Mouse (Mus musculus): ENCODE results near the gene Bud31. TPM values are rescaled to one million over a fixed set of nuclear protein-coding genes. Genes with fewer than 3 reads are reported as not detected.
A peak's percentile ranks its signal among the peaks of the same experiment; 100 is the strongest.
"Not testable (repeated sequence)": the region's sequence is repeated elsewhere in the genome, so short reads cannot be mapped to it uniquely, and the experiment has no call there.

The Bud31 gene
- total RNA-seq, 2 experiments from 2014 or later: 106 to 113 TPM

DNA sequence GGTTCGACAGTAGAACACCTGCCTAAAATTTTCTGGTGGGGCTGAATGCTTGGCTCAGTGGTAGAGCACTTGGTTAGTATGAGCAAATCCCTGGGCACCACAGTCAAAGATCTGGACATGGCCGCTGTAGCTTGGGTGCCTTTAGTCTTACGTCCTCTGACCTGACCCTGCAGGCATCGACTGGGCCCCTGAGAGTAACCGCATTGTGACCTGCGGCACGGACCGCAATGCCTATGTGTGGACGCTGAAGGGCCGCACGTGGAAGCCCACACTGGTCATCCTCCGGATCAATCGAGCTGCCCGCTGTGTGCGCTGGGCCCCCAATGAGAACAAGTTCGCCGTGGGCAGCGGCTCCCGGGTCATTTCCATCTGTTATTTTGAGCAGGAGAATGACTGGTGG lies 16.8 kb upstream of the Bud31 start:
- DNase-seq (ENCODE audit: low spot score in 2 of 2): no peak

- no peak for DNase-seq (ENCODE audit: low spot score in 2 of 2)
Measured at GRCm38 (mm10) chr5:145126580-145126979, 13.6 kb upstream of the Bud31 start.

- no peak for DNase-seq (ENCODE audit: low spot score in 2 of 2)
Measured at GRCm38 (mm10) chr5:145129124-145129523, 11.0 kb upstream of the Bud31 start.

GRCm38 (mm10) chr5:145129773-145130172 lies 10.4 kb upstream of the Bud31 start:
- DNase-seq (ENCODE audit: low spot score in 2 of 2): not testable (repeated sequence)

- DNase-seq (ENCODE audit: low spot score in 2 of 2): no peak
Measured at GRCm38 (mm10) chr5:145130191-145130590, 10.0 kb upstream of the Bud31 start.

- DNase-seq (ENCODE audit: low spot score in 2 of 2): no peak
Measured at GRCm38 (mm10) chr5:145130995-145131394, 9.2 kb upstream of the Bud31 start.

GRCm38 (mm10) chr5:145133275-145133674 lies 6.9 kb upstream of the Bud31 start:
- not testable (repeated sequence) for DNase-seq (ENCODE audit: low spot score in 2 of 2)

- DNase-seq (ENCODE audit: low spot score in 2 of 2): no peak
Measured at GRCm38 (mm10) chr5:145138836-145139235, 1.3 kb upstream of the Bud31 start.

DNA sequence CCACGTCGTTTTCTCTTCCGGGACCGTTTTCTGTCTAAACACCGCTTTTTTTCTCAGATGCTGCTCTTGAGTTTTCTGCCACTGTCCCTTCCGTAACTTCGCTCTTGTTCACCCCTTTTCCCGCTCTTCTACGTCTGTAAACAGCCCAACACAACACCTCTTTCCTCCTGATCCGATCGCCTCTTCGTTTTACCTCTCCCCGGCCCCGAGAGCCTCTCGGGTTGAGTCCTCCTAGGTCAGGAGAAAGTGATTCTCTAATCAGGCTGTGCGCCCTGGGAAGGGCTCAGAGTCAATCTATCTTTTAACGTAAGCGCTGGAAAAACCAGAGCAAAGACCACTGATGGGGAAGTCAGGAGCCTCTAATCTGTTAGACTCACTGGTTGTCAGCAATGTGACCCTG lies 449 bp downstream of the Bud31 start:
- no peak for DNase-seq (ENCODE audit: low spot score in 2 of 2)

- no peak for DNase-seq (ENCODE audit: low spot score in 2 of 2)
Measured at GRCm38 (mm10) chr5:145147748-145148147, 7.6 kb downstream of the Bud31 start.

- no peak for DNase-seq (ENCODE audit: low spot score in 2 of 2)
Measured at GRCm38 (mm10) chr5:145149294-145149693, 9.1 kb downstream of the Bud31 start.

DNA sequence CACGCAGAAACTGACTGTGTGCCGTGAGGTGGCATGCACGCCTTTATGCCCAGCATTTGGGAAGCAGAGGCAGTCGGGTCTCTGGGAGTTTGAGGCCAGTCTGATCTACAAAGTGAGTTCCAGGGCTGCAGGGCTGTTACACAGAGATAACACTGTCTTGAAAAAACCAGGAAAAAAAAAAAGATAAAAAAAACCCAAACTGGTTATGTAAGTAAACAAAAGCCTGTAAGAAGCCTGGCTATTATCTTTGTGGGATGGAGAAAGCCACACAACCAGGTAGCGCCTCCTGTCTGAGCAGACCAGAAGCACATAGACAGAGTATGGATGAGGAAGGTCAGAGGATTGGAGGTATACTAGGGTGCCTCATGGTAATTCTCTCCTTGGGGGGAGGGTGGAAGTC lies 12.5 kb downstream of the Bud31 start:
- no peak for DNase-seq (ENCODE audit: low spot score in 2 of 2)

DNA sequence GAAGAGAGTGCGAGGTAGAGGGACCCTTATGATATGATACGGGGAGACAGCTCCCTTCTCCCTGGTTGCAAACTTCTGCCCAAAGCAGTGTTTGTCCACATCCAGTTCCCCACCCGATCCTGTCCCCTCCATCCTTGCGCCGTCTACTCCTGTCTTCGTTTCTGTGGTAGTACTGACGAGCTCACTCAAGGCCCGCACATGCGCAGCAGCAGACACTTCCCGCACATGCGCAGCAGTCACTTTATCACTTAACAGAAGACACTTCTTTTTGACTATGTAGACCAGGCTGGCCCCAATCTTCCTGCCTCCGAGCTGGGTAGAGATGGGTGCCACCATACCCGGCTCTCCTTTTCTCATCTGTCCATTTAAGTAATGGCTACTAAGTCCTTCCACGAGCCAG lies 21.2 kb downstream of the Bud31 start:
- DNase-seq (ENCODE audit: low spot score in 2 of 2): no peak

DNA sequence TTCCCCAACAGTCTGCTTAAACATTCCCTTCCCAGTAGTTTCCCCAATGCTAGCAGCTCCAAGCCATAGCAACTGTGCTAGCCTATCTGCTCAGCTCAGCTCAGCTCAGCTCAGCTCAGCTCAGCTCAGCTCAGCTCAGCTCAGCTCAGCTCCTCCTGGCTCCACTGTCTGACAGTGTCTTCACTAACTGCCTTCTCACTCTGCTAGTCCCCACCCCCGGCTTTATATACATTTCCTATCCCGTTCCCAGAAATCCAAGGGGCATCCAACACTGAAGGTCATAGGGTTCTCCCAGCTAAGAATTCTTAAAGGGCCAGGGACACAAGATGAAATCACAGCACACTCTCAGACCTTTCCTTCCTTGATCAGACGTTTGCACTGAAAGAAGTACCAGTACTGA lies 24.5 kb downstream of the Bud31 start:
- no peak for DNase-seq (ENCODE audit: low spot score in 2 of 2)

- DNase-seq (ENCODE audit: low spot score in 2 of 2): no peak
Measured at GRCm38 (mm10) chr5:145165184-145165583, 25.0 kb downstream of the Bud31 start.

- peak; percentile 93 to 97 for DNase-seq (ENCODE audit: low spot score in 2 of 2)
Measured at GRCm38 (mm10) chr5:145166536-145167305, 26.6 kb downstream of the Bud31 start, which contains the start of the genes Ptcd1 and Cpsf4. Ptcd1 (minus strand) TSS chr5:145167108. Cpsf4 (plus strand) TSS chr5:145167213.

- DNase-seq (ENCODE audit: low spot score in 2 of 2): no peak
Measured at GRCm38 (mm10) chr5:145167306-145167661, 27.1 kb downstream of the Bud31 start.

DNA sequence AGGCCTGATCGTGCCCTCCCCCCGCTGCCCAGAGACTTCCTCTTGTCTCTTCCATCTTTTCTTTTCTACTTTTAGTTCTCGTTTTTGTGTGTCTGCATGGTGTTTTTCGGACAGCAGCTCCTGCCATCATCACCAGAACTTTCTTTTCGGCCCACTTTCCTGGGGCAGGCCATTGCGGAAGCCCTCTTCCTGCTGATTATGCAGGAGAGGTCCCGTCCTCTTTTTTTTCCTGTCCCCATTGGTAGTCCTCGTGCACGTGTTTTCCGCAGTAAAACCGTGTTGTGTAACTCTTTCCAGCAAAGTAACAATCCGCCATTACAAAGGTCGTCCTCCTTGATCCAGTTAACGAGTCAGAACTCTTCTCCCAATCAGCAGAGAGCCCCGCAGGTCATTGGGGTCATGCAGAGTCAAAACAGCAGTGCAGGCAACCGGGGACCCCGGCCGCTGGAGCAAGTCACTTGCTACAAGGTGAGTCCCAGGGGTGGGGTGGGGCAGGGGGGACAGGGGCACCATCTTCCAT lies 38.4 kb downstream of the Bud31 start:
- no peak for DNase-seq (ENCODE audit: low spot score in 2 of 2)

- DNase-seq (ENCODE audit: low spot score in 2 of 2): no peak
Measured at GRCm38 (mm10) chr5:145185244-145185643, 45.1 kb downstream of the Bud31 start.

- no peak for DNase-seq (ENCODE audit: low spot score in 2 of 2)
Measured at GRCm38 (mm10) chr5:145189416-145189815, 49.3 kb downstream of the Bud31 start.

GRCm38 (mm10) chr5:145190373-145190772 lies 50.2 kb downstream of the Bud31 start:
- DNase-seq (ENCODE audit: low spot score in 2 of 2): no peak

DNA sequence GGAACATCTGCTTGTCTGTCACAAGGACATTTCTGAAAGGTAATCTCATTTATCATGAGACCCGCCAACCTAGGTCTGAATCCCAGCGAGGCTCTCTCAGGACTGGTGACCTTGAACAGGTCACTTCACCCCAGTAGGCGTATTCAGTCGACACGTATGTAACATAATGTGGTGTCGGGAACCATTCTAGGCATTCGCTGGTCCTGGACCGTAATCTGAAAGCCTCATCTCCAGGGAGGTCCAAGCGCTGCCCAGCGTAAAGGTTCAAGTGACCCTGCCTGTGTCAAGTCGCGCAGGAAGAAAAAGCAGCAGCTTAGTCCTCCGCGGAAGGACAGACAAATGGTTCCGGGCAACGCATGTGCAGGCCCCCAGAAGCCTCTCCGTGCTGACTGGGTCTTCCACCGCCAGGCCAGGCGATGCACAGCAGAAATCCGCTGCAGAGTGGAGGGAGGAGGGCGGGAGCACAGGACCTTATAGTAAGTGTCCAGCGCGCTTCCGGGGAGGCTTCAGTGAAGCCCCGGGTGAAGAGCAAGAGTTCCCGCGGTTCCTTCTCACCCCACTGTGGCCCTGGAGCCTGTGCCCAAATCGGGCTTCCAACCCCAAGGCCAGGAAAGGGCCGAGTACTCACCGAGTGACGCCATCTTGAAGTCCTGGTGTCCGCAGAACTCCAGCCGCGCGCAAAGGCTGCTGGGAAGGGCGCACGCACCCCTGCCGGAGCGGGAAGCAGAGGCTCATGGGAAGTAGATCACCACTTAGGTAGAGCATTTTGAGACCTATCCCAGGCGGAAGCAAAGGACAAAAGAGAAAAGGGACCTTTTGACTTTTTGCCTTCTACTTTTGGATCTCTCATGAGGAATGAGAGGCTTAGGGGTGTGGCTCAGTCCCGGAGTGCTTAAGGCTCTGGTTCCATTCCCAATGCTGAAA lies 51.0 kb downstream of the Bud31 start:
- DNase-seq (ENCODE audit: low spot score in 2 of 2): peak; percentile 76 to 81

All from adrenal gland, postnatal 4 days (tissue).